Mouse (Mus musculus): ENCODE data around the gene Armc9. TPM values are rescaled to one million over a fixed set of nuclear protein-coding genes. Genes with fewer than 3 reads are reported as not detected.

The Armc9 gene
- total RNA-seq, 2 experiments from 2014 or later: 3.5 to 3.7 TPM

GRCm38 (mm10) chr1:86214158-86214557 is 59.6 kb downstream of the Armc9 start:
- intact Hi-C loops (cut with DNase I): loop anchor here (1.0 kb wide), 1 partner anchor 125 kb away; no protein-coding TSS in a partner anchor
- peak; percentile 75 to 76 for DNase-seq

- intact Hi-C loops (cut with DNase I): no loop called here
- DNase-seq: no peak
These were observed 60.7 kb downstream of the Armc9 start for GRCm38 (mm10) chr1:86215297-86215696.

GRCm38 (mm10) chr1:86216412-86216811 is 61.8 kb downstream of the Armc9 start:
- intact Hi-C loops (cut with DNase I): no loop called here
- DNase-seq: no peak

GRCm38 (mm10) chr1:86217976-86218375 is 63.4 kb downstream of the Armc9 start:
- intact Hi-C loops (cut with DNase I): no loop called here
- DNase-seq: no peak

- intact Hi-C loops (cut with DNase I): no loop called here
- DNase-seq: no peak
These were observed 70.6 kb downstream of the Armc9 start for GRCm38 (mm10) chr1:86225195-86225594.

- intact Hi-C loops (cut with DNase I): no loop called here
- DNase-seq: no peak
These were observed 74.1 kb downstream of the Armc9 start for GRCm38 (mm10) chr1:86228653-86229052.

- intact Hi-C loops (cut with DNase I): no loop called here
- DNase-seq: peak in 1 of 2 experiments; percentile 8
These were observed 74.7 kb downstream of the Armc9 start for GRCm38 (mm10) chr1:86229184-86229829.

GRCm38 (mm10) chr1:86232631-86233030 is 78.1 kb downstream of the Armc9 start:
- intact Hi-C loops (cut with DNase I): no loop called here
- DNase-seq: no peak

- intact Hi-C loops (cut with DNase I): no loop called here
- DNase-seq: no peak
These were observed 79.2 kb downstream of the Armc9 start for GRCm38 (mm10) chr1:86233808-86234207.

GRCm38 (mm10) chr1:86235118-86235517 is 80.5 kb downstream of the Armc9 start:
- intact Hi-C loops (cut with DNase I): no loop called here
- DNase-seq: no peak

GRCm38 (mm10) chr1:86236442-86236841 is 81.9 kb downstream of the Armc9 start:
- DNase-seq: no peak
- intact Hi-C loops (cut with DNase I): no loop called here

- no peak for DNase-seq
- intact Hi-C loops (cut with DNase I): no loop called here
These were observed 84.4 kb downstream of the Armc9 start for GRCm38 (mm10) chr1:86239010-86239409.

- intact Hi-C loops (cut with DNase I): no loop called here
- no peak for DNase-seq
These were observed 85.3 kb downstream of the Armc9 start for GRCm38 (mm10) chr1:86239871-86240270.

GRCm38 (mm10) chr1:86240959-86241358 is 86.4 kb downstream of the Armc9 start:
- DNase-seq: no peak
- intact Hi-C loops (cut with DNase I): no loop called here

- no peak for DNase-seq
- intact Hi-C loops (cut with DNase I): no loop called here
These were observed 88.9 kb downstream of the Armc9 start for GRCm38 (mm10) chr1:86243490-86243889.

GRCm38 (mm10) chr1:86245301-86246085 is 90.9 kb downstream of the Armc9 start:
- intact Hi-C loops (cut with DNase I): no loop called here
- DNase-seq: no peak

GRCm38 (mm10) chr1:86253410-86253809 is 98.8 kb downstream of the Armc9 start:
- no peak for DNase-seq
- intact Hi-C loops (cut with DNase I): no loop called here

- no peak for DNase-seq
- intact Hi-C loops (cut with DNase I): no loop called here
These were observed 101.7 kb downstream of the Armc9 start for GRCm38 (mm10) chr1:86256311-86256710.

GRCm38 (mm10) chr1:86257228-86257627 is 102.6 kb downstream of the Armc9 start:
- no peak for DNase-seq
- intact Hi-C loops (cut with DNase I): no loop called here

- DNase-seq: no peak
- intact Hi-C loops (cut with DNase I): no loop called here
These were observed 103.7 kb downstream of the Armc9 start for GRCm38 (mm10) chr1:86258171-86258824.

- intact Hi-C loops (cut with DNase I): no loop called here
- peak in 1 of 2 experiments; percentile 13 for DNase-seq
These were observed 109.2 kb downstream of the Armc9 start for GRCm38 (mm10) chr1:86263564-86264339.

All from heart, postnatal 36 days (tissue).